Mouse (Mus musculus) megakaryocyte, embryonic 14.5 days (primary cell): ENCODE results near the gene Gm5431. TPM values are rescaled to one million over a fixed set of nuclear protein-coding genes. Genes with fewer than 3 reads are reported as not detected.
A peak's percentile ranks its signal among the peaks of the same experiment; 100 is the strongest.
"Not testable (repeated sequence)": the region's sequence is repeated elsewhere in the genome, so short reads cannot be mapped to it uniquely, and the experiment has no call there.

ENCODE experiments used
- H3K27me3 ChIP-seq: replicated peaks from 2 replicates; pipeline ENCODE3; 2012; ENCODE audit warnings: inconsistent platforms
- H3K36me3 ChIP-seq: replicated peaks from 2 replicates; pipeline ENCODE3; 2012; ENCODE audit warnings: low read length, inconsistent platforms, mixed read lengths
- H3K4me1 ChIP-seq: 2 replicates; pipeline ENCODE4 v1.6.1; 2012; ENCODE audit warnings: inconsistent platforms
- H3K4me3 ChIP-seq: replicated peaks from 2 replicates; pipeline ENCODE3; 2012; ENCODE audit warnings: moderate library complexity, mild to moderate bottlenecking, inconsistent platforms
- H3K9me3 ChIP-seq: 2 replicates; pipeline ENCODE4 v1.6.1; 2012; ENCODE audit warnings: inconsistent platforms
- FLI1 ChIP-seq: IDR thresholded peaks from 2 replicates; pipeline ENCODE4 v1.6.1; 2012; ENCODE audit warnings: low read length, inconsistent platforms, mixed read lengths
- GATA1 ChIP-seq: IDR thresholded peaks from 3 replicates; pipeline ENCODE4 v1.6.1; 2012; ENCODE audit warnings: mixed read lengths, low read length, inconsistent platforms, borderline replicate concordance
- polyA plus RNA-seq: library from polyadenylated mRNA; stranded (reverse); fragments of >175 nt; gene quantifications from 2 replicates; pipeline ENCODE4 v1.2.3, GENCODE M21; 2012; ENCODE audit warnings: low replicate concordance; ENCODE audit not compliant: insufficient read depth

The Gm5431 gene
- polyA plus RNA-seq, 1 experiment: 0.45 TPM

GRCm38 (mm10) chr11:48850240-48850639 lies 51.8 kb downstream of the Gm5431 start:
- Histone ChIP-seq H3K4me3 (no peak overlapping the region), H3K27me3 (peaks cover 9% of the 10 kb centered on the region)
- TF ChIP-seq FLI1 (no peak), GATA1 (no peak)

GRCm38 (mm10) chr11:48846881-48847280 lies 55.1 kb downstream of the Gm5431 start:
- H3K36me3 ChIP-seq: peaks cover 8% of the 10 kb centered on the region
- no peak for TF ChIP-seq GATA1
- no peak for TF ChIP-seq FLI1
- H3K9me3 ChIP-seq: peaks cover 8% of the 10 kb centered on the region
- peaks cover 9% of the 10 kb centered on the region for H3K27me3 ChIP-seq
- H3K4me3 ChIP-seq: no peak overlapping the region
- H3K4me1 ChIP-seq: peaks cover 38% of the 10 kb centered on the region

More at GRCm38 (mm10) chr11:48850240-48850639, 51.8 kb downstream of the Gm5431 start:
- peaks cover 8% of the 10 kb centered on the region for H3K9me3 ChIP-seq
- H3K4me1 ChIP-seq: peaks cover 59% of the 10 kb centered on the region
- H3K36me3 ChIP-seq: peaks cover 8% of the 10 kb centered on the region

GRCm38 (mm10) chr11:48846362-48846761 lies 55.7 kb downstream of the Gm5431 start:
- peaks cover 40% of the 10 kb centered on the region for H3K4me1 ChIP-seq

GRCm38 (mm10) chr11:48845244-48845815 lies 56.7 kb downstream of the Gm5431 start:
- H3K9me3 ChIP-seq: no peaks in the 10 kb centered on the region
- peaks cover 40% of the 10 kb centered on the region for H3K4me1 ChIP-seq
- TF ChIP-seq GATA1: no peak
- no peak for TF ChIP-seq FLI1
- H3K27me3 ChIP-seq: peaks cover 9% of the 10 kb centered on the region
- peaks cover 9% of the 10 kb centered on the region for H3K36me3 ChIP-seq
- H3K4me3 ChIP-seq: no peak overlapping the region

More at GRCm38 (mm10) chr11:48846362-48846761, 55.7 kb downstream of the Gm5431 start:
- H3K9me3 ChIP-seq, H3K27me3 ChIP-seq, H3K4me3 ChIP-seq, H3K36me3 ChIP-seq: not testable (repeated sequence)

- no peak for TF ChIP-seq GATA1
- TF ChIP-seq FLI1: no peak
- peaks cover 32% of the 10 kb centered on the region for H3K4me1 ChIP-seq
- no peak overlapping the region for H3K4me3 ChIP-seq
- H3K27me3 ChIP-seq: peaks cover 4% of the 10 kb centered on the region
- no peaks in the 10 kb centered on the region for H3K9me3 ChIP-seq
- H3K36me3 ChIP-seq: peaks cover 5% of the 10 kb centered on the region
These were observed 57.7 kb downstream of the Gm5431 start for GRCm38 (mm10) chr11:48844309-48844708.

GRCm38 (mm10) chr11:48843202-48843601 lies 58.8 kb downstream of the Gm5431 start:
- Histone ChIP-seq H3K27me3 (no peaks in the 10 kb centered on the region), H3K9me3 (no peaks in the 10 kb centered on the region), H3K4me3 (no peak overlapping the region), H3K36me3 (peaks cover 5% of the 10 kb centered on the region), H3K4me1 (peaks cover 35% of the 10 kb centered on the region)
- TF ChIP-seq GATA1 (no peak), FLI1 (no peak)

- Histone ChIP-seq H3K4me3 (no peak overlapping the region), H3K9me3 (no peaks in the 10 kb centered on the region), H3K4me1 (peaks cover 36% of the 10 kb centered on the region), H3K36me3 (peaks cover 5% of the 10 kb centered on the region), H3K27me3 (no peaks in the 10 kb centered on the region)
- TF ChIP-seq GATA1 (no peak), FLI1 (no peak)
These were observed 59.6 kb downstream of the Gm5431 start for GRCm38 (mm10) chr11:48842378-48842792.

GRCm38 (mm10) chr11:48841213-48841612 lies 60.8 kb downstream of the Gm5431 start:
- peaks cover 5% of the 10 kb centered on the region for H3K27me3 ChIP-seq
- no peaks in the 10 kb centered on the region for H3K9me3 ChIP-seq
- H3K4me3 ChIP-seq: no peak overlapping the region
- peaks cover 40% of the 10 kb centered on the region for H3K4me1 ChIP-seq
- TF ChIP-seq FLI1 (no peak), GATA1 (no peak)
- H3K36me3 ChIP-seq: peaks cover 5% of the 10 kb centered on the region

- no peak for TF ChIP-seq GATA1
- no peak for TF ChIP-seq FLI1
- no peaks in the 10 kb centered on the region for H3K9me3 ChIP-seq
- no peak overlapping the region for H3K4me3 ChIP-seq
- H3K27me3 ChIP-seq: peaks cover 5% of the 10 kb centered on the region
- peaks cover 5% of the 10 kb centered on the region for H3K36me3 ChIP-seq
- peaks cover 40% of the 10 kb centered on the region for H3K4me1 ChIP-seq
These were observed 61.2 kb downstream of the Gm5431 start for GRCm38 (mm10) chr11:48840805-48841204.

- H3K36me3 ChIP-seq: peaks cover 5% of the 10 kb centered on the region
- H3K4me1 ChIP-seq: peaks cover 46% of the 10 kb centered on the region
- H3K4me3 ChIP-seq: peak overlapping the region; percentile 99
- peaks cover 5% of the 10 kb centered on the region for H3K27me3 ChIP-seq
- no peaks in the 10 kb centered on the region for H3K9me3 ChIP-seq
- no peak for TF ChIP-seq FLI1
- TF ChIP-seq GATA1: no peak
These were observed 62.9 kb downstream of the Gm5431 start for GRCm38 (mm10) chr11:48838879-48839680.
